Mouse (Mus musculus) granulocyte monocyte progenitor cell, adult 5-6 weeks (primary cell): ENCODE measurements around the gene Tmem273. TPM values are rescaled to one million over a fixed set of nuclear protein-coding genes. Genes with fewer than 3 reads are reported as not detected.

ENCODE experiments used
- ATAC-seq: replicated peaks from 2 replicates; pipeline ENCODE4 v1.8.0; 2016; ENCODE audit warnings: mild to moderate bottlenecking, moderate TSS enrichment, inconsistent platforms; ENCODE audit not compliant: poor library complexity, severe bottlenecking
- total RNA-seq, 2 experiments: library from RNA; stranded (forward) in 1 of 2; stranded (reverse) in 1 of 2; fragments of 200-712, 200-1000 nt in 1 of 2; fragments of >200 nt in 1 of 2; fragmentation: Nextera tagmentation in 1 of 2; gene quantifications; 2 replicates each; pipeline ENCODE4 v1.2.3; 2014 to 2017

The Tmem273 gene
- total RNA-seq (2014; fragmentation: Nextera tagmentation): 5.9 and 9.9 TPM in 2 replicates
- 13.4 and 15.6 TPM in 2 replicates for total RNA-seq (2017)

DNA sequence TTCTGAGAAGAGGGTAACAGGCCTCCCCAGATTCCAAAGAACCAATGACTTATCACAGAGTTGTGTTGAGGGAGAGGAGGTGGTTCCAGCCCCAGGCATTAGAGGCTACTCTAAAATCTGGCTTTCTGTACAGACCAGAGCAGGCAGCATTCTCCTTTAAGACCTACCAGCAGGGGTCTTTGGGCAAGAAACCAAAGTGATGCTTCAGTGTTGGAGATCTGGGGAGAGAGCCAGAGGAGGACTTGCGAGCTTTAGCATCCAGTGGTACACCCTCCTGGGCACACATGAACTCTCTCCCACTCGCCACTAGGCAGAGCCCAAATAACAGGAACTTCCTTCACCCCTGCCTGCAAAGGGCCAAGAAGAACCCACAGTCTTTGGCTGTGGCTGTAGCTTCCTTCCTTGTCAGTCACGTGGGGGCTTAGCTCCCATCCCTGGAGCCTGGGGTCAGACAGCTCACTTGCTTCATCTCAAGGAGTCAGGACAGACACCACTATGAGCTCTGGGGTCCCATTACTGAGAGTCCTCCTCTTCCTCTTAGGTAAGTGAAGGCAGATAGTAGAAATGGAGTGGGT is at the start of gene Tmem273:
Gene Tmem273 (plus strand): TSS at position 408 of the 575 bp plus-strand sequence.
- peak; percentile 88 for ATAC-seq

DNA sequence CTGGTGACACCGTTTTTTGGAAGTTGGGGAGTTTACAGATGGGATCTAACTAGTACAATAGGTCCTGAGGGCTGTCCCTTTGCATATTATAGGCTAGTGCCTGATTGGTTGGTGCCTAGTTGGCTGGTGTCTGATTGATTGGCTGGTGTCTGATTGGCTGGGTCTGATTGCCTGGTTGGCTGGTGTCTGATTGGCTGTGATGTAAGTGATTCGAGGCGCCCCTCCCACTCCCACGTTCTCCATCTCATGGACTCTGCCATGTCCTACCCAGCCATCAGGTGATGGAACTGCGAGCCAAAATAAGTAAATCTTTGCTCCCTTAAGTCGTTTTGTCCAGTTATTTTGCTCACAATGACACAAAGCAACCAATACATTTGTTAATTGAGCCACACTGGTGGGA is 49.2 kb upstream of the Tmem273 start:
- ATAC-seq: no peak

DNA sequence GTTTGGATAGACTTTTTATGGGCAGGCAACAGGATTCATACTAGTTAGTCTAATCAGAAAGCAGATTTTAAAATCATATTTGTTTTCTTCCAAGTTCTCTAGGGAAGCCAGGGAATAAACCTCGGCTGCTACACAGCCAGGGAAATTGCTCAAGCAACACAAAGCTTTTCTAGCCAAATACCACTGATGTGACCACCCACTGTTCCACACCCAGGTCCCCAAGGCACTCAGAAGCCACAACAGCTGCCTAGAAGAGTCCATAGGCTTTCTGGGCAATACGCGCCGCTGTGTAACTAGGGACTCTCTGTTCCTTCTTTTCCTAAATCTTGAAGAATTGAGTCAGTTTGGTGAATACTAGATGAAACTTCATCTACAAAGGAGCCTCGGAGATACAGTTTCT is 47.2 kb upstream of the Tmem273 start:
- no peak for ATAC-seq

DNA sequence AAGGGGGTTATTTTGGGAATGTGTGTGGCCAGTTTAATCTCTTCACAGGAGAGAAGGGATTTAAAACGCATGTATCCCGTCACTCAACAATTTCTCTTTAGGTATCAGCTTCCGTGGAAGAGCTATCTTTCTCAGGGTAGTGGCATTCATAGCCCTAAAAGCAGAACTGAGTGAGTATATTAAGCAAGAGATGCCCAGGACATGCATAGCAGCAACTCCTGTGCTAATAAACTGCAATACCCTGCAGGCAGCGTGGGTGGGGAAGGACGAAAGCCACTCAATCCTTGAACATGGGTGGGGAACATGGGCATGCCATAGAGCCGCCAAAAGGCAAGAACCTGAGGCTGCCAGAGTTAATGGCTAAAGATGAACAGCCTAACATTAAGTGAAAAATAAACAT is 37.2 kb upstream of the Tmem273 start:
- ATAC-seq: peak; percentile 77

DNA sequence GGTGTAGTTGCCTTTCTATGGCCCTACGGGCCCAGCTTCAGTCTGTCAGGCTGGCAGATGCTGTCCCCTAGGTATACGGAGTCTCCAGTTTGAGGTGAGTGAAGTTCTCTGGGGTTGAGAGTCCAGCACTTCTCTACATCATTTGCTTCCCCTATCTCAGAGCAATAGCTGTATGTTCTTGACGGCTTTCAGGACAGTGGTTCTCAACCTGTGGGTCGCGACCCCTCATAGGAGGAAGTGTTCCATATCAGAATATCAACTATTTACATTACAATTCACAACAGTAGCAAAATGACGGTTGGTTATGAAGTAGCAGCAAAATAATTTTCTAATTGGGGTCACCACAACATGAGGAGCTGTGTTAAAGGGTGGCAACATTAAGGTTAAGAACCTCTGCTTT is 35.0 kb upstream of the Tmem273 start:
- no peak for ATAC-seq

DNA sequence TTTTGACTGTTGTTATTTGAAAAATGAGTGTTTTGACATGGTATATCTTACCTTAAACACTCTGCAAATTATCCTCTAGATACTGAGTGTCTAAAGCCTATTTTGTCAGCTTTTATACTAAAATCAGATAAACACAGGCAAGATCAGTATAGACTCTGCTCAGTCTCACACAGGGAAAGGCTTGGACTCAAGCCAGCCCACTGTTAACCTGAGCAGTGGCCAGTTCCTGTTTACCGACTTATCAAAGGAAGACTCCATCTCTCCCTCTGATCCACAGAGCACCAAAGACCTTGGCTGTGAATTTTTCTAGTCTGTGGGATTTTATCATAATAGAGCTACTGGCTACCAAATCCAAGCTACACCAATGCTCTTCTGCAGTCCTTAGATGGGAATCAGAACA is 31.5 kb upstream of the Tmem273 start:
- no peak for ATAC-seq

DNA sequence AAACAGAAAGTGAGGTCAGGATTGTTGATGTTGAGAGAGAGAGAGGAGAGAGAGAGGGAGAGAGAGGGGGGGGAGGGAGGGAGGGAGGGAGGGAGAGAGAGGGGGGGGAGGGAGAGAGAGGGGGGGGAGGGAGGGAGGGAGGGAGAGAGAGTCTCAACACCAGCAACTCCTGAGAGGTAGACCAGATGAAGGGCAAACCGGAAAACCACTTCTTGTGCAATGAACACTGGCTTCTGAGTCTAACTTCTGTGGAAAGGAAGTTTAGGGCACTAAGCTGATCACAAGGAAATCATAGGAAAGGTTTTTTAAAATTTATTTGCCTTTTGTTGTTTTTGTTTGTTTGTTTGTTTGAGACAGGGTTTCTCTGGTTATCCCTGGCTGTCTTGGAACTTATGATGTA is 23.6 kb upstream of the Tmem273 start:
- peak; percentile 80 for ATAC-seq

DNA sequence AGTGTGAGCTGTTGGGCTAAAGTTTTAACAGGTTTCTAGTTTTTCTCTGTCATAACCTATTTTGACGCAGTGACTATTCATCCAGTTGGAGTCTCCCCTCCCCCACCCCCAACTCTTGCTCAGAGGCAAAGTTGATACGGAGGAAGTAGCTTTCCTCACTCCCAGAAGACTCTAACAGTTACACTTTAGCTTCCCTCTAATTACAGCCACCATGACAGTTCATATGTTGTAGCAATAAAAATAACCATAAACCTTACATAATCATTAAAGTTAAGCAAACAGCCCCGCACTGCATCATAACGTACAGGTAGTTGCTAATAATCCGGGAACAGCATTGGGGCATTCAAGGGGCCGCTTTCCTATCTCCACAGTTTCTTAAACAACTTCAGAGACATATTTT is 15.2 kb upstream of the Tmem273 start:
- peak; percentile 94 for ATAC-seq

DNA sequence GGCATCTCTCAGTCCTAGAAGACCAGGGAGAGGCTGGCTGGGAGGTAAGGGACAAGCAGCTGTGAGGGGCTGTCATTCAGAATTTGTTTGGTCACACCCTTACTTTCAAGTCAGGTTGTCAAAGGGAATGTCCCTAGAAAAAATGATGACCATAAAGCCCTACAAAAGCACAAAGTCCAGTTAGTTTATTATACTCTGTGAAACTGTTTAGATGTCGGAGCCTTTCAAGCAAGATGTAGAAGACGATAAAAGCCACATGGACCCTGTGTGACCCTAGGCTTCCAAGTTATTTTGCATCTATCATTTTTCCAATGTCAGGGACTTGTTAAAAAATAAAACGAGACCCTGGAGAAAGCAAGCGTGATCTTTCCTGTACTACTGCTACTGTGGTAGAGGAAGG is 13.7 kb upstream of the Tmem273 start:
- no peak for ATAC-seq

DNA sequence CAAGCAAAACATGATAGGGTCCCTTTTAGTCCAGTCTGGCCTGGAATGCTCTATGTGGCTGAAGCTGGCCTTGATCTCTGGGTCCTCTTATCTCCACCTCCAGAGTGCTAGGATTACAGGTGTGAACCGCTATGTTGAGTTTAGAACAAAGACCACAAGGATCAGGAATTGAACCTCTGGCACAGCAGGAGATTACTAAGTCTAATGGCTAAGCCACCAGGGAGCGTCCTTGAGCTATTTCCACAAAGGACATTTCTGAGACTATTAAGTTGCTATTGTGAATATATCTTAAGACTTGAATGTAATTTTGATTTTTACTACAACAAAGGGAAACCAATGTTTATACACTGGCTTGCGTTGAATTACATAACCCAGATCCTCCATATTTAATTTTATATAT is 13.0 kb upstream of the Tmem273 start:
- no peak for ATAC-seq

DNA sequence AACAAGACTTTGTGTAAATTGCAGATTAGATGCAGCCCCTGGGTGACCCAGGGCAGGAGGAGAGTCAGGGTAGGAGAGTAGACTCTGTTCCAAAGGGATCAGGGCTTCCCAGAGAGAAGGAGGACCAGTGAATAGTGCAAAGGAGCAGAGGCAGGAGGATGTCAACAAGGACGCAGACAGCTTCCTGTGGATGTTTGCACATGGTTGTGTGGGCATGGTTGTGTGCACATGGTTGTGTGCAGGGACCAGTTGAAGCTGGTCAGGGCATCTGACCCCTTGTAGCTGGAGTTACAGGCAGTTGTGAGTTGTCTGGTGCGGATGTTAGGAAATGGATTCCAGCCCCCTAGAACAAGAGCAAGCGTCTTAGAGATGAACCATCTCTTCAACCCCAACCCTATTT is 12.3 kb upstream of the Tmem273 start:
- ATAC-seq: no peak

DNA sequence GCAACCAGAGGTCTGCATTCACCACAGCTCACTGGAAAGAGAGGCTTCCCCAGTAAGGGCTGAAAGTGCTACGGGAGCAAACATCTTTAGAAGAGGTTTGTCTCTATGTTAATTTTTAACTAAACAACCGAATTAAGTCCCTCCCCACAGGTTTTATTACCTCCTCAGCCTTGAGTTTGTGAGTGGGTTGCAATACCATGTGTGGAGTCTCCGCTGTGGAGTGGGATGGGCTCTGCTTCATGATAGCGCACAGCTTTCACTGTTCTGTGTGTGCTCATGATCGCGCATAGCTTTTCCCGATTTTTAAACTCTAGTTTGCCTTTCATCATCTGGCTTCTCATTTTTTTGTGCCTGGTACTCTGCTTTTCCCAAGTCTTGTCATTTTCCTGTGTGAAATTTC is 9.7 kb upstream of the Tmem273 start:
- no peak for ATAC-seq

DNA sequence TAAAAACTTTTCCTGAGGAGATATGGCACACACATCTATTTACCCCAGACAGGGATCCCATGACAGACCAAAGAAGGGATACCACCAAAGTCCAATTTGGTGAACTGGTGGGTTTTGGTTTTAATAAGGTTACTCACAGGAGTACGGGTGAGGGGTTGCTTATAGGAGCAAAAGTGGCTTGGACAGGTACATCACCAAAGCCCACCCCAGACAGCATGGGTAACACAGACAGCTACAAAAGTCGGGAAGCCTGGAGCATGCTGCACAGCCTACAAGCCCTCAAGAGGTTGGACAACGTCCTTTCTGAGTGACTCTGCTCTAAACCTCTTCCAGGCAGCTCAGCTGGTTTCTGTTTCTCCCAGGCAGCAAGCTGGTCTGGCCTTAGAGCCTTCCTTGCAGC is 7.4 kb upstream of the Tmem273 start:
- ATAC-seq: no peak

DNA sequence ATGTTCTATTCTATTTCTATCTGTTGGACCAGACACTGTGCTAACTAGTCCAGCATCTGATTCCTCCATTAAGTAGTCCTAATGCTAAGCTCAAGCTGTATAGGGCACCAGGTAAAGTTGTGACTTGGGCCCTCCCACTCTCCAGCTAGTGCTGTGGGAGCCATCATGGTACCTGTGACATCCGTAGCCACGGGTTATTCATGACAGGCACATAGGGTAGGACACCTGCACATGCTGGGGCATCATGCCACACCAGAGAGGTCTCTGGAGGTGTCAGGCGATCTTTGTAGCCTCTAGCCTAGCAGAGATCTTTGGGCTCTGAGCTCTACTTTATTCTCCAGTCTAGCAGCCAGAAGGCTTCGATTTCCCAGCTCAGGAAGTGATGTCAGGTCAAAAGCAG is 2.9 kb upstream of the Tmem273 start:
- no peak for ATAC-seq

DNA sequence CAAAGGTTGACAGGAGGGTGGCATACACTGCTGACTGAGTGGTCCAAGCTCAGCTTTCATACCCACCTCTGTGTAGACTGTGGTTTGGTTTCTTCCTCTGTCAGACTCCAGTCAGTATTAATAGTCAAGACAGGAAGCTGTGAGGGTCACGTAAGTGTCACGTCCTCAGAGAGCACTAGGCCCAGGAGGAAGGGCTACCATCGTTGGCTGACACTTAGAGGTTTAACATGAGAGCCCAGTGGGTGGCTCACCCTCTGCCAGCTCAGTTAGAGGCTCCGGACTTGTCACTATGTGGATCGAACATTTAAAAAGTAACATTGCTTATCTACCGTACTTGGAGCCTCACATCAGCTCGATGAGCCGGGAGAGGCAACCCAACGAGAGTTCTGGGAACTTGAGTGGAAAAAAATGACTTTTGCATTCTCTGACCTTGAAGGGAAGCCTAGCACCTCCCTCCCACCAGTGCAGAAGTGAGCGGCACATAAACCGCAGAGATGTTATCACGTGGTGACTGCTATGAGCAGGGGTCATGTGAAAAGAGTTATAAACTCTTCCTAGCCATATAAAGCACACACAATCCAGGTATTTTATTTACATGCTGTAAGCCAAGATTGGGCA is 1.5 kb upstream of the Tmem273 start:
- peak; percentile 41 for ATAC-seq

DNA sequence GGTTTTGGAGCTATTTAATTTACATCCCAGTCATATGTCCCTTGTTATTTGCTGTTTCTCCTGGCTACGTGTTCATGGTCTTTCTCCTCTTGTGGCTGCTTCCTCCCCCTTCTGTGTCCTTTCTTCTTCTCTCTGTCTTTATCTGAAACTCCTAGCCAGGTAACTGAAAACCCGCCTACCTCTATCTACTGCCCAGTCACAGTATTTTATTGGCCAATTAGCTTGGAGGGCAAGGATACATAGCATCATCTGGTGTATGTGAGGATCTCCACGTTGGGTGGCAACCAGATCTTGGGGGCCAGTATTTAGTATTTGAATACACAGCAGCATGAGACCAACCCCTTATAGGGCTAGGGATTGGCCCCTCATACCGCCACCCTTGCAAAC is 1.0 kb upstream of the Tmem273 start:
- no peak for ATAC-seq

DNA sequence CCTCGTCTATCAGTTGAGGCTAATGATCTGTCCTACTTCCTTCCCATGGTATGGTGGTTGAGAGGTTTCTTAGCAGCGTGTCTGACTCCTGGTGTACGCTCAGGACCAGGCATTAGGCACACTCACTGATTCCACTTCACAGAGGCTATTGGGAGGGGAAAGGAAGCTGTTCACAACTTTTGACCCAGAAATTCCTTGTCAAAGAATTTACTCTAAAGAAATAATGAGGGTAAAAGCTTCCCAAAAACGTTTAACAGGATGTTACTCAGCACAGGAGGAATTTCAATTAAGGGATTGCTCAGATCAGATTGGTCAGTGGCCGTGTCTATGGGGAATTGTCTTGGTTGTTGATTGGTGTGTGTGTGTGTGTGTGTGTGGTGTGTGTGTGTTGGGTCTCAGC is 1.9 kb downstream of the Tmem273 start:
- no peak for ATAC-seq

DNA sequence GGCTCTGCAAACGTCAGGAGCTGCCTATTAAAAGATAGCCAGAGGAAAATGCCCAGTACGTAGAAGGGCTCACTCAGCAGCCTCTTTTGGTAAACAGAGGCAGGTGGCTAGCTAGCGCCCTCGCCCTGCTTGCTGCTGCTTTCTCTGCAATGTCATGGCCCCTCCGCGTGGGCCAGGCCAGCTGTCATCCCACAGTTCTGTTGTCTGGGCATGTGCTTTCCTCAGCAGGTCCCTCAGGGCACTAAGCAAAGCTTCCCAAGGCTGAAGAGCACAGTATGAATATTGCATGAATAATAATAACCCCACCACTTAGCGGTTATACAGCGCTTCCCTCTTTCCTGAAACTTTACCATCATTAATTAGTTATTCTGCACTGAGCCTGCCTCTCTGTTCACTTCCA is 10.6 kb downstream of the Tmem273 start:
- no peak for ATAC-seq

DNA sequence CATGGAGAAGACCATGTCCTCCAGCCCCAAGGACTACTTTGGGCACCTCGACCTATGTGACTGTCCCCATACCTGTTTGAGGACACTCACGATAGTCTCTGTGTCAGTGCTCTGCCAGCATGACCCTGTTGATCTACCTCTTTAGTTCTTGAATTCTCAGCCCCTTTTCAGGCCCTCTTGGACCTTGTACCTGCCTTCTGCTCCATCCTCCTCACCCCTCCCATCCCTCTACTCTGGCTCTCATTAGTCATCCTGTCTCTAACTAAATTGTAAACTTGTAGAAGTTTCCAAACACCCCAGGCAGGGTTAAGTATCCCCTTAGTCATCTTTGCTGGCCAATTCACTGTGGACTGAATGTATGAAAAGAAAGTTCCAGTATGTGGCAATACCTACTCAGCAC is 12.0 kb downstream of the Tmem273 start:
- no peak for ATAC-seq

DNA sequence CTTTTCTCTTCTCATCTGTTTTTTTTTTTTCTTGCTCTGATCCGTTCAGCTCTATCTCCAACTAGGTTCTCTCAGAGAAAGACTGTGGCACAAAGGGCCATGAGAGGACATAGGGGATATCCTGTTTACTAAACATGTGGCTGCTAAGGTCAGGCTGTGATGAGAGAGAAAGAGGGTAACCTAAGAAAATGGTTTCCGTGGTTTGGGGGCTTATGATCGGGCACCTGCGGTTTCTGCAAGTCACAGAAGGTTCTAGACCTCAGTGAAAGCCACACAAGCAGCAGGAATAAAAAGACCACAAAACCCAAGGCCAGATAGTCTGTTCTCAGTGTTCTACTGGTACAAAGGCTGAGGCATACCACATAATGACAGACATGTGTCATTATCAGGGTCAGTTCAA is 12.6 kb downstream of the Tmem273 start:
- 0 out of 2 replicates have a peak, but pooled peaks have one; percentile 17 for ATAC-seq

DNA sequence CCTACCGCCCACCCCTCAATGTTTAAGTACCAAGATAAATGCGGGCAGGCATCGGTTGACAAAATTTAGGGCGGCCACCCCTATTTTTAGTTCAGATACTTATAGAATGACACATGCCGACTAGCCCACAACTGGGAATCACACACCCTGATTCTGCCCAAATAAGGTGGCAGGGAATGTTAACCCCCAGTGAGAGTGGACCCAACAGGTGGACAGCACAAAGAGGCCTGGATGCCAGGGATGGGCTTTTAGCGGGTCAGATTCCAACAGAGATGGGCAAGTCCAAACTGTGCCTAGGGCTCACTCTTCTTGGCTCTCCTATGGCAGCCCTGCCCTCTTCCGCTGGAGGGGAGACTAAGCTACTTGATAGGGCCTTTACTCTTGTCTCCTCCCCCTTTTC is 14.3 kb downstream of the Tmem273 start:
- ATAC-seq: no peak

DNA sequence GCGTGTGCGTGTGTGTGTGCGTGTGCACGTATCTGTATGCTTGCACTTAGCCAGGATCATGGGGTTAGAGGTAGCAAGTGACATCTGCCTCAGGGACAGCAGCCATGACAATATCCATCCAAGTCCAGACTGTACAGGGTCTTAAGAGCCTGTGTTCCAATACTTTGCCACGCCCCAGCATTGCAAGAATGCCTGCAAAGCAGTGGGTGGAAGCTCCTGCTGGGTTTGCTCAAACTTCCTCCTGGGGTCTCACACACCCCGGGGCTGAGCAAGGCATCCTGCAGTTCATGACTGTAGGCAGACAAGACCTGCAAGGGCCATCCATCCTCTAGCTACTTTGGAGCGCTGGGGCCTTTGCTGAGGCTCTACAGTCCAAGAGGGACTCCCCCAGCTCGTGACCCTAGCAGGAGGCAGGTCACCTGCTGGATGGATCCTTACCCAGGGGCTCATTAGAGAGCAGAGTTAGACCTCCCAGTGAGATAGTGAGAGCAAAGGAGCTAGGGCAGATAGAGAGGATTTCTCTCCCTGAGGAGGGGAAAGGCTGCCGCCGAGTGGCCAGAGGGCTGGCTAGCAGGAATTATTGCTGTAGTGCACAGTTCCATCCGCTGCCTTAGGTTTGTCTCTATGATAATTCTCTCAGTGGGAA is 15.4 kb downstream of the Tmem273 start:
- peak; percentile 32; the same call in 1 of the 2 replicates for ATAC-seq
